In the genomic region with DNA sequence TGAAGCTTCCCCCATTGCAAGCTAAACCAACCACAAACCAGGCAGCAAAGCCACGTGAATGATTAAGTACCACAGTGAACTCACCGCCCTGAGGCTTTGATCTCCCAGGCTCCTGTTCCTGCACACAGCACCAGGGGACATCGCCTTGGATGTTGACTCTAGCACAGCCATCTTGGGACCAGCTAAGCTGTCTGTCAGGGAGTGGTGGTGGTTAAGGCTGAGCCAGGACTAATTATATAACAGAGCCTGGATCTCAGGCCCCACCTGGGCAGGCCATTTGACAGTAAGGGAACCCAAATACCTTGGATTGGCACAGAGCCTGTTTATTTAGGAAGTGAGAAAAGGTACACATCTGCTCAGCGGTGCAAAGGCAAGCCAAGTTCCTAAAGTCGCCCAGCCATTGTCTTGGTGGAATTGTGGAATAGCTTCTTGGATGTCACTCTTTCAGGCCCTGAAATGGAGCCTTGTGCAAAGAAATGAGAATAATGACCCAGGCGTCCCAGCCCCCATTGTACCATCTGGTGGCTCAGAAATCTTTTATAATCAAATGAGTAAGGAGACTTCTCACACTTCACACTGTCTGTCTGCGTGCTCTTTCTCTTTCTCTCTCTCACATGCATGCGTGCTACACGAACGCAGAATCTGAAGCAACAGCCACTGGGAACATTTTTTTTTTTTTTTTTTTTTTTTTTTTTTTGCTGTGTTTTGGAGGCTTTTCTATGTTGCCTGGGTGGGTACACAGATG, we compare ENCODE assay signal across 8 mouse cellular contexts. TPM values are rescaled to one million over a fixed set of nuclear protein-coding genes. Genes with fewer than 3 reads are reported as not detected.
DNase-seq lines count a peak whose midpoint lies in the region; ATAC-seq and TF ChIP-seq lines count a peak whose summit lies in the region.

No protein-coding gene starts in this region.

- H3K27me3 ChIP-seq in hindbrain, embryonic 16.5 days (replicated peaks; ENCODE audit: control insufficient read depth, insufficient read depth, low read length) = no peaks in the 10 kb centered on the region

- H3K4me2 ChIP-seq in hindbrain, embryonic 16.5 days (ENCODE audit: low read length) = no peak overlapping the region

- H3K36me3 ChIP-seq in hindbrain, embryonic 16.5 days (ENCODE audit: control insufficient read depth, insufficient read depth, low read length) = no peaks in the 10 kb centered on the region

- DNase-seq in left cerebral cortex, postnatal 25 days (ENCODE audit: low spot score in 2 of 2) = peak; percentile 25 to 35
- no peak for DNase-seq in left cerebral cortex, adult 18-20 months (ENCODE audit: low spot score in 2 of 2)
- peak; percentile 74 for DNase-seq in naive thymus-derived CD4-positive, alpha-beta T cell, adult 2 months (ENCODE audit: low read depth)
- no peak for DNase-seq in left cerebral cortex, adult 2 months (ENCODE audit: extremely low spot score in 1 of 2, low spot score in 2 of 2)
- DNase-seq in heart, adult 8-10 months (ENCODE audit: low spot score) = no peak
- no peak for DNase-seq in layer of hippocampus, postnatal 10 days (ENCODE audit: low spot score in 2 of 2)

- H3K9ac ChIP-seq in hindbrain, embryonic 16.5 days (ENCODE audit: low read depth, low read length) = no peak overlapping the region

- intact Hi-C loops in left cerebral cortex, postnatal 25 days (cut with DNase I) = no loop called here
- intact Hi-C loops in left cerebral cortex, adult 2 months (cut with DNase I) = no loop called here

- no peak overlapping the region for H3K27ac ChIP-seq in hindbrain, embryonic 16.5 days (ENCODE audit: low read depth, low read length)
- H3K27ac ChIP-seq in left cerebral cortex, adult 2 months = no peak overlapping the region

- peaks cover 5% of the 10 kb centered on the region for H3K4me1 ChIP-seq in hindbrain, embryonic 16.5 days (ENCODE audit: control insufficient read depth, insufficient read depth, low read depth, low read length)

- WGBS in hindbrain, embryonic 16.5 days = 40% methylated on average over 10 of the region's 10 CpGs

- TF ChIP-seq CTCF in left cerebral cortex, adult 2 months (IDR thresholded peaks at IDR 0.05) = no peak

- no peak overlapping the region for H3K4me3 ChIP-seq in hindbrain, embryonic 16.5 days (ENCODE audit: low read length)
- no peak overlapping the region for H3K4me3 ChIP-seq in left cerebral cortex, adult 2 months

- ATAC-seq in common myeloid progenitor, adult 5-6 weeks (replicated peaks; ENCODE audit: low read depth, poor library complexity, severe bottlenecking) = peak; percentile 62
- ATAC-seq in hindbrain, embryonic 16.5 days = 0 out of 2 replicates have a peak, but pooled peaks have one; percentile 18

- no peaks in the 10 kb centered on the region for H3K9me3 ChIP-seq in hindbrain, embryonic 16.5 days (ENCODE audit: control insufficient read depth, low read length)

RNA-seq across cellular contexts. Expression of a gene that starts 36.1 kb away (rescaled TPM):
- 10 to 100 TPM; 98.4 to 99.2 TPM for total RNA-seq in left cerebral cortex, postnatal 25 days (2021)
- 10 to 100 TPM; 80.0 to 93.6 TPM for total RNA-seq in left cerebral cortex, adult 18-20 months (2021)
- 14.7 and 14.8 TPM in 2 replicates for total RNA-seq in common myeloid progenitor, adult 5-6 weeks (2017)
- 150 and 167 TPM in 2 replicates for polyA plus RNA-seq in hindbrain, embryonic 16.5 days (2015; fragmentation: Nextera tagmentation; extraction: Ambion mirVana)
- 10 to 100 TPM; 78.5 to 93.8 TPM for total RNA-seq in left cerebral cortex, adult 2 months (2021)
- 10 to 100 TPM; 13.4 to 17.4 (median 14.6) TPM for total RNA-seq in heart, adult 8-10 months (2022)
- 10 to 100 TPM; 41.4 to 44.5 TPM for total RNA-seq in layer of hippocampus, postnatal 10 days (2021)

Comparison
In these comparisons a context has a peak if more than half of its experiments do, and no peak if none do; other contexts are left out.
1. DNase-seq: peak in left cerebral cortex, postnatal 25 days (2 of 2) and naive thymus-derived CD4-positive, alpha-beta T cell, adult 2 months (single experiment); none in left cerebral cortex, adult 18-20 months (0 of 2), left cerebral cortex, adult 2 months (0 of 2), heart, adult 8-10 months (single experiment) and layer of hippocampus, postnatal 10 days (0 of 2).